Mouse (Mus musculus) urinary bladder, postnatal 25 days (tissue): ENCODE data around the gene Tyrp1.

Experiments
- DNase-seq: peaks from one replicate; pipeline ENCODE4 v3.0.0; 2022; ENCODE audit warnings: low spot score

The Tyrp1 gene

GRCm38 (mm10) chr4:80834050-80834449 lies at the start of gene Tyrp1:
Gene Tyrp1, plus strand, starts transcription at chr4:80834123.
- no peak for DNase-seq

GRCm38 (mm10) chr4:80788339-80788738 lies 45.6 kb upstream of the Tyrp1 start:
- DNase-seq, result no peak

GRCm38 (mm10) chr4:80819511-80819910 lies 14.4 kb upstream of the Tyrp1 start:
- no peak for DNase-seq

- DNase-seq, result no peak
Observed at GRCm38 (mm10) chr4:80821945-80822344, 12.0 kb upstream of the Tyrp1 start.

GRCm38 (mm10) chr4:80828232-80828631 lies 5.7 kb upstream of the Tyrp1 start:
- DNase-seq, result no peak

GRCm38 (mm10) chr4:80839317-80839716 lies 5.4 kb downstream of the Tyrp1 start:
- DNase-seq, result no peak

- no peak for DNase-seq
Observed at GRCm38 (mm10) chr4:80841980-80842379, 8.1 kb downstream of the Tyrp1 start.

- no peak for DNase-seq
Observed at GRCm38 (mm10) chr4:80843752-80844151, 9.8 kb downstream of the Tyrp1 start.

- DNase-seq, result no peak
Observed at GRCm38 (mm10) chr4:80846052-80846451, 12.1 kb downstream of the Tyrp1 start.

- no peak for DNase-seq
Observed at GRCm38 (mm10) chr4:80852590-80853425, 18.9 kb downstream of the Tyrp1 start.

- no peak for DNase-seq
Observed at GRCm38 (mm10) chr4:80855495-80855894, 21.6 kb downstream of the Tyrp1 start.

- no peak for DNase-seq
Observed at GRCm38 (mm10) chr4:80862962-80863361, 29.0 kb downstream of the Tyrp1 start.

- no peak for DNase-seq
Observed at GRCm38 (mm10) chr4:80863906-80864305, 30.0 kb downstream of the Tyrp1 start.

- no peak for DNase-seq
Observed at GRCm38 (mm10) chr4:80864511-80864922, 30.6 kb downstream of the Tyrp1 start.

- no peak for DNase-seq
Observed at GRCm38 (mm10) chr4:80866065-80866464, 32.1 kb downstream of the Tyrp1 start.

GRCm38 (mm10) chr4:80869598-80869997 lies 35.7 kb downstream of the Tyrp1 start:
- DNase-seq, result no peak

GRCm38 (mm10) chr4:80872847-80873644 lies 39.1 kb downstream of the Tyrp1 start:
- DNase-seq, result no peak

GRCm38 (mm10) chr4:80874121-80874859 lies 40.4 kb downstream of the Tyrp1 start:
- no peak for DNase-seq

- DNase-seq, result no peak
Observed at GRCm38 (mm10) chr4:80875055-80875454, 41.1 kb downstream of the Tyrp1 start.

- no peak for DNase-seq
Observed at GRCm38 (mm10) chr4:80881996-80882599, 48.2 kb downstream of the Tyrp1 start.

GRCm38 (mm10) chr4:80886631-80887030 lies 52.7 kb downstream of the Tyrp1 start:
- no peak for DNase-seq

- no peak for DNase-seq
Observed at GRCm38 (mm10) chr4:80891004-80891403, 57.1 kb downstream of the Tyrp1 start.
